Mouse (Mus musculus) thymus, adult 18-20 months (tissue): ENCODE results near the gene Nav3.
"Not testable (repeated sequence)": the region's sequence is repeated elsewhere in the genome, so short reads cannot be mapped to it uniquely, and the experiment has no call there.

Source experiments
- DNase-seq, 2 experiments: peaks; one replicate each; pipeline ENCODE4 v3.0.0; 2022; ENCODE audit warnings: mixed read lengths in 2 of 2

The Nav3 gene

GRCm38 (mm10) chr10:110455838-110456493 is at the start of gene Nav3:
Gene Nav3 (minus strand): TSS chr10:110456204.
- no peak for DNase-seq

DNA sequence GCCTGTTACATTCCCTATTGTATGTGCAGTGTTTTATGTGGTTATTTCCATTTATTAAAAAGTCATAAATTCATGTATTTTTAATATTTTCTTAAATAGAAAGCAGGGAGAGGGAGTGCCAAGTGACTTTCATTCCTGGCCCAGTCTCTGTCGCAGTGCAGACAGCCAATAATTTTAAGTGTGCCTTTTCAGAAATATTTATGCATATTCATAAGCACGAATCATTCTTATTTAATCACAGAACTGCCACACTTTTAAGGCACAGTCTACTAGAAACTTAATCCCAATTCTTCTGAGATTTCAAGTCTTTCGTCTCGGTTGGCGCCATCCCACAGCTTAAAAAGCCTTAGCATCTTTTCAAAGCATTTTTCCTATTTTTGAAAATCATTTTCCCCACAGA is 29.3 kb upstream of the Nav3 start:
- DNase-seq, result no peak

DNA sequence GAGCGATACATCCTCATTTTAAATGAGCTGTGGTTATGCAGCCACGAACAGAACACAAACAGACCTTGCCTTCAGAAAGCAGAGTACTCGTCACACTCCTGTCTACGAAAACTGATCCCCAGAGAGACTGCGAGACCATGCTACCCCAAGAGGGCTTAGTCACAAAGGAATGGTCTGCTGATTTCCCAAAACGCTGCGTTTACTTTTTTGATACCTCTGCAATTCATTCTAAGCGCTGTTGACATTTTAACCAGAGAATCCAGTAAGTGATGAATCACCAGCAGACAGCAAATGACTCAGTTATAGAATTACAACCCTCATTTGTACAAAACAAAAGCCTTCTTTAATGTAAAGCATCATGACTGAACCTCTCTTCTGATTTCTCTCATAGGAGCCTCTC is 28.8 kb upstream of the Nav3 start:
- DNase-seq, result no peak

- no peak for DNase-seq
Observed at GRCm38 (mm10) chr10:110479189-110479588, 23.2 kb upstream of the Nav3 start.

GRCm38 (mm10) chr10:110477689-110478314 is 21.8 kb upstream of the Nav3 start:
- no peak for DNase-seq

GRCm38 (mm10) chr10:110474107-110474506 is 18.1 kb upstream of the Nav3 start:
- DNase-seq, result no peak

DNA sequence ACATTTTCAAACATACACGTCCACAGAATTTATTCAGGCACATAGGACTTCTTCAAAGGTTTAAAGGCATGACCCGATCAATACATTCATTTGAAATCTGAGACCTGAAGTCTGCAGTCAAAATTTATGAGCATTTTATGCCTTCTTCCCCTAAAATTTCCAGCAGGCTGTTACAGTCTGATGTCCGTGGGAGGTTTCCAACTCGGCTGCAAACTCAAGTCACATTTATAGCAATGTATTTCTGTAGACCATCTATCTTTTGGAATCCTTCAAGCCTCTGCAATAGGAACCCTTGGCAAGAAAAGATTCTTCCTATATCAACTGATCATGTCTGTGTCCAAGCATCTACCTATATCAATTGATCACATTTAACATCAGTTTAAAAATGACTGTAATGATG is 13.4 kb upstream of the Nav3 start:
- DNase-seq, result no peak

- no peak for DNase-seq
Observed at GRCm38 (mm10) chr10:110455063-110455837, 754 bp downstream of the Nav3 start.

DNA sequence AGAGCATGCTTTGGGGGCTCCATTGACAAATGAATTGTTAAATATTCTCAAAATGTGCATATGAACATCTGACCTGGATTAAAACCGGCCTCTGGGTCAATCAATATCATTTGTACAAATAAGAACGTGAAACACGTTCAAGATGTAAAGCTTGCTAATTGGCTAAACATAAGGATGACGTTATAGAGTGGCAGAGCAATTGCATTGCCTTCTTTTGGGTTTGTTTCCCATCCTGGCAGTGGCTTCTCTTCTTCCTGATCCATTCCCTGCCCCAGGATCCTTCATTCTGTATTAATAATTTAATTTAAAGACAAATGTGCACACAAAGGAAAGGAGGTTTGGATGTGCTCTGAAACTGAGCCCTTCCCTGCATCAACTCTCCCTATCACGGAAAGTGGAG is 2.4 kb downstream of the Nav3 start:
- no peak for DNase-seq

DNA sequence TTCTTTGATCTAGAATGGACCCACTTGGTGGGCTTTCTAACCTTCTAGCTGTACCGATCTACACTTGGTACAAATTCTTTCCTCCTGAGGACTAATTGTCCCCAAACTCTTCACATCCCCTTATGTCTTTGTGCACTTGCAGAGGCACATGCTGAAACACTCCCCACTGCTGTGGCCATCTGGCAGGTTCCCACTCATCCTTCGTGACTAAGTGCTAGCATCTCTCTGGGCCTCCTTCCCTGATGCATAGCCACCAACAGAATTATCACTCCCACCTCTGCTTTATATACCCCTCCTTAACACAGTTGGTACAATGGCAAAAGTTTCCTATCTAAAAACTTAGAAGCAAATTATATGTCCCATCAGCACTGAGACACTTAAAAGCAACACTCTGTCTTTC is 15.6 kb downstream of the Nav3 start:
- no peak for DNase-seq

DNA sequence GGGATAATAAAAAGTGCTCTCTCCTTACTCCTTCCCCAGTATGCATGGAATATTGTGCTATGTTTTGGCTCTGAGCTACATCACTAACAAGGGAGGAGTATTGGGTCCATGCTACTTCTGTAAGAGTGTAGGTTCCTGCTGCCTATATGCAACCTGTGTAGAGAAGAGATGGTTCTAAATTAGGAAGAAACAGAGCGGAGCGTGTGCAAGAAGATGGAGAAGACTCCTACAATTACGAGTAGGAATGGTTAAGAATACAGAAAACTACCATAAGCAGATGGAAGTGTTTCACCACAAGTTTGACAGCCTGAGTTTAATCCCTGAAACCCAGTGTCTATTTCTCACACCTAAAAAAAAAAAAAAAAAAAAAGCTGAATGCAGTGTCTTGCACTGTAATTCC is 24.9 kb downstream of the Nav3 start:
- DNase-seq, result no peak

GRCm38 (mm10) chr10:110429578-110429977 is 26.4 kb downstream of the Nav3 start:
- DNase-seq, result no peak

- no peak for DNase-seq
Observed at GRCm38 (mm10) chr10:110429052-110429451, 27.0 kb downstream of the Nav3 start.

DNA sequence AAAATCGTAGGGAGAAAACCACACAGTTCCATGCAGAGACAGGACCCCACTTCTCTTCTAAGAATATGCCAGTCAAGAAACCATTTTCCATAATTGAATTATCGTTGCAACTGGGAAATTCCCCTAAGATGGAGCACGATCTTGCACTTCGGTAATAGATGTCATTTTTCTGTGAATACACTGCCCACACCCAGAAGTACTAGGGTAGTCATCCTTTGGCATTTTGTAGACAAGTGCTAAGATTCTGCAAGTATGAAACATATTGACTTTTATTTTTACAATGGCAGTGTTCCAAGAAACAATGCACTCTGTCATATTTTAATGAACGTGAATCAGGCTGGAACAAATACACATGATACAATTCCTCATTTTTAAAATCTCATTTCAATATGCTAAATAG is 34.5 kb downstream of the Nav3 start:
- DNase-seq, result no peak

GRCm38 (mm10) chr10:110417003-110417402 is 39.0 kb downstream of the Nav3 start:
- no peak for DNase-seq

GRCm38 (mm10) chr10:110415624-110416023 is 40.4 kb downstream of the Nav3 start:
- DNase-seq, result no peak

- no peak for DNase-seq
Observed at GRCm38 (mm10) chr10:110413281-110413897, 42.6 kb downstream of the Nav3 start.

DNA sequence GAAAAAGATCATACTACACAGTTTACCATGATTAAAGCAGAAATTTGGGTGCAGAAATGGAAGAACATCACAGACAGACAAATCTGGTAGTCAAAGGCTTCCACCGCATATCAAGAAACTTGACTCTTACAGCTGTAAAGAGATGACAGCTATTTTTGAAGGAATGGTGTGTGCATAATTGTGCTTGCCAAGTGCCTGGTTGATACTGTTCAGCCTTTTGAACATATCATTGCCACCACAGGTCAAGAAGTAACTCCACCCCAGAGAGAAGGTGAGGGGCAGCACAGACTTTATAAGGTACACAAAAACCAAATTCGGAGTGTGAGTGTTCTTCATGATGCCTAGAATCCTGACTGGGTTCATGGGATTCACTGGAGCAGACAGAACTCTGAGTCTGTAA is 53.1 kb downstream of the Nav3 start:
- DNase-seq, result no peak

DNA sequence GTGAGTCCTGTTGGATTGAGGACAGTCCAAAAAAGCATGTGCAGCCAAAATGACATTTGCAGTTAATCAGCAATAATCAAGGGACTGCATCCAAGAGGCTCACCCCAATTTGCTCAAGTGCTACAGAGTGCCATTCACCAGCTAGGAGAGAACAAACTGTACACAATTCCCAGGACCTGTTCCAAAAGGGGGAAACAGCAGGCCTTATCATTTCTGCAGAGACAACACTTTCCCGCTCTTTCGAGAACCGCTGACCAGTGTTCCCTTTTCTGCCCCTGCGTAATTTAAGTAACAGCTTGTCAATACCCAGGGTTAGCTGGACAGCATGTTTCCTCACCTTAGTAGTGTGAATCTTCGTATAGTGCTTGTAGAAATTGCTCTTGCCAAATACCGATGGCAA is 55.4 kb downstream of the Nav3 start:
- no peak for DNase-seq

DNA sequence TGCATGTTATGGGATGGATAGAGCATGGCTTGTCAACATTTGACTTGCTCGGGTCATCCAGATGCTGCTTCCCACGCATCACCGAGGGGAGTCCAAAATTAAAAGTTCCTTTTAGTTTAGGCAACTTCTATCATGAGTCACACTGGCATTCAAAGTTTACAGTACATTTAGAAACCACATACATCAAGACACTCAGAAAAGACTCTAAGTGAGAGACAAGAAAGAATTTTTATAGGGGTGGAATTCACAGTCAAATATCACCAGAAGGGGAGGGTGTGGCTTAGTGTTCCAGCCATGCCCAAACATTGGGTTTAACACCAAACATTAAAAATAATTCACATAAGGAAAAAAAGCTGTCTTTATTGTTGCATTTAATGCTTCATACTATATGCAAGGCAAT is 57.4 kb downstream of the Nav3 start:
- no peak for DNase-seq

DNA sequence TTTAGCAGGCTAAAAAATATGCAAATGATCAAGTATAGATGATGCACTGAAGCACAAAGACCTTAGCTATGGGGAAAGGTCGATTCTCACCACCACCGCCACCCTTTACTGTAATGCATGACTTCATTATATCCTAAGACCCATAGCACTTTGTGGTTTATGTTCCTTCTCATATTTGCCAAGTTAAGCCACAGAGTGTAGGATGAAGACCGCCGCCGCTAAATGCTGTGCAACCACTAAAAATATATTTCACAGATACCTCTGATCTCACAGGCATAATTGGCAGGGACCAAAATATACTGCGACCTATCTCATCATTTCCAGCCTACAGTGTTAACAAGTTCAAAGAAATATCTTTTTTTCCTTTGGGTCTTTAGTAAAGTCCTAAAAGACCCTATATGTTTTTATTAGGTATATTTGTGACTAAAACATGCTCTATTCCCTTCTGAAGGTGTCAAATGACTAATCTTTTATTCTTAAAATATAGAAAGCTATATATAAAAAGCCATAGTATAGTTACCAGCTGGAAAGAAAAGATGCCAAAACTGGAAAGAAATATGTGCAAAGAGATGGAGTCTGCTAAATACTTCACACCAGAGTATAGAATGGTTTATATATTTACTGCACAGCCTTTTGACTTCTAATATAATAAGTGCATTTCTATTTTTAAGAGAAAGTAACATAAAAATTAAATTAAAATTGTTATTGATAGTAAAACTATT is 69.4 kb downstream of the Nav3 start:
- DNase-seq, result no peak

GRCm38 (mm10) chr10:110383506-110384229 is 72.3 kb downstream of the Nav3 start:
- not testable (repeated sequence) for DNase-seq
